Mouse (Mus musculus) small intestine, adult 2 months (tissue): ENCODE results near the gene Cpox.

Source experiments
- CTCF ChIP-seq: fragments of 200-500 bp; IDR thresholded peaks from 2 replicates; pipeline ENCODE4 v1.5.1; 2012; ENCODE audit warnings: low read depth, mild to moderate bottlenecking, control low read depth, inconsistent platforms, low read length, moderate library complexity, mixed read lengths; ENCODE audit not compliant: insufficient replicate concordance, insufficient read length; ENCODE audit errors: extremely low read depth
- POLR2A ChIP-seq: fragments of 200-500 bp; IDR thresholded peaks from 2 replicates; pipeline ENCODE4 v1.6.1; 2012; ENCODE audit warnings: low read depth, mild to moderate bottlenecking, control low read depth, inconsistent platforms, low read length, moderate library complexity

DNA sequence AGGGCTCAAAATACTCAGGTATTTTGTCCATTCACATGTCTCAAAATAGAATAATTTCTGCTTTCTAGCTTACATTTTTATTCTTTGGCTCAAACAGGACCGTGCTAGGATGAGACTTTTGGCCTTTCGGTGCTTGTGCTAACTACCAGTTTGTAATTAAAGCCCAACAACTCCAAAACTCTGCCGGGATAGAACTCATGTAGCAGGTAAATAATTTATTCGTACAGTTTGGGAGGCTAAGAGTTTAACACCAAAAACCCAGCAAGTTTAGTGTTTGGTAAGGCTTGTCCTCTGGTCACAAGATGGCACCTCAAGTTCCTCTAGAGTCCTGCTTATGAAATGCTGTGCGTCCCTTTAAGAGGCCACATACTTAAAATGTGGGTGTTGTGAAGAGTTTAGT is 70.7 kb downstream of the Cpox start:
- no peak for TF ChIP-seq POLR2A
- no peak for TF ChIP-seq CTCF
